Mouse (Mus musculus): ENCODE measurements at regions not wholly inside any gene's neighbourhood (a gene's known extent, or its start where the extent isn't known, plus 50 kb on each side); places are given as distances from the start of the nearest gene placed in this dataset.

GRCm38 (mm10) chr1:39091638-39092037 lies 101.9 kb upstream of the Npas2 start:
- no peak for TF ChIP-seq CTCF (IDR thresholded peaks at IDR 0.05)
- no peak for TF ChIP-seq EP300 (IDR thresholded peaks at IDR 0.05)

Measured in lung, postnatal 0 days (tissue).